Mouse (Mus musculus) kidney, postnatal 0 days (tissue): Measurements from ENCODE around the gene Mbd5. TPM values are rescaled to one million over a fixed set of nuclear protein-coding genes. Genes with fewer than 3 reads are reported as not detected.

ENCODE experiments used
- ATAC-seq: fragments of 200-750 bp; cut with Nextera tagmentation; replicated peaks from 2 replicates; pipeline ENCODE4 v1.8.0; 2017; ENCODE audit warnings: low read depth, moderate number of reproducible peaks, moderate TSS enrichment, moderate library complexity; ENCODE audit not compliant: low FRiP score
- DNase-seq: peaks from one replicate; pipeline ENCODE4 v3.0.0-alpha.2; 2016; ENCODE audit warnings: low spot score
- H3K27ac ChIP-seq: fragments of 300-500 bp; sonication (generic); 2 replicates; pipeline ENCODE4 v1.5.1; 2014; ENCODE audit warnings: mild to moderate bottlenecking
- H3K27me3 ChIP-seq: fragments of 300-500 bp; sonication (generic); 2 replicates; pipeline ENCODE4 v1.6.1; 2014; ENCODE audit warnings: low read length, mixed read lengths; ENCODE audit not compliant: insufficient read depth
- H3K36me3 ChIP-seq: fragments of 300-500 bp; sonication (generic); 2 replicates; pipeline ENCODE4 v1.6.1; 2014; ENCODE audit warnings: low read length, mixed read lengths; ENCODE audit not compliant: insufficient read depth
- H3K4me1 ChIP-seq: fragments of 300-500 bp; sonication (generic); replicated peaks from 2 replicates; pipeline ENCODE4 v1.6.1; 2014; ENCODE audit warnings: antibody characterized with exemption, low read length, mixed read lengths; ENCODE audit not compliant: insufficient read depth
- H3K4me2 ChIP-seq: fragments of 300-500 bp; sonication (generic); 2 replicates; pipeline ENCODE4 v1.6.1; 2014; ENCODE audit warnings: mild to moderate bottlenecking, low read length, moderate library complexity, mixed read lengths
- H3K4me3 ChIP-seq: fragments of 300-500 bp; sonication (generic); replicated peaks from 2 replicates; pipeline ENCODE4 v1.5.1; 2014; ENCODE audit warnings: low read depth, low read length
- H3K9ac ChIP-seq: fragments of 300-500 bp; sonication (generic); 2 replicates; pipeline ENCODE4 v1.6.1; 2014; ENCODE audit warnings: low read depth, low read length
- H3K9me3 ChIP-seq: fragments of 300-500 bp; sonication (generic); replicated peaks from 2 replicates; pipeline ENCODE4 v1.6.1; 2016; ENCODE audit warnings: low read length, inconsistent platforms, mixed read lengths
- CTCF ChIP-seq: IDR thresholded peaks from 2 replicates; pipeline ENCODE4 v1.5.1; 2016; ENCODE audit warnings: antibody characterized with exemption, low read depth, mild to moderate bottlenecking, moderate library complexity
- WGBS: fragments of 180-500 bp; shearing (Covaris S2); extraction: QIAGEN DNeasy Blood & Tissue Kit; methylation state at CpG from one replicate; pipeline ENCODE4 v1.1.7; 2014; 5-methylcytosine and 5-hydroxymethylcytosine counted together
- polyA plus RNA-seq: library from polyadenylated mRNA; unstranded; fragments of >200 nt; fragmentation: Nextera tagmentation; extraction: Ambion mirVana; gene quantifications from 2 replicates; pipeline ENCODE4 v1.2.1, GENCODE M21; 2015

The Mbd5 gene
- polyA plus RNA-seq, 1 experiment from 2014 or later: 16.9 TPM

- 54% methylated on average over 4 of the region's 4 CpGs for WGBS
- H3K4me2 ChIP-seq: no peak overlapping the region
- H3K4me1 ChIP-seq: no peaks in the 10 kb centered on the region
- H3K27me3 ChIP-seq: no peaks in the 10 kb centered on the region
- ATAC-seq (0 out of 2 replicates have a peak, but pooled peaks have one; percentile 10), DNase-seq (peak; percentile 69)
- H3K36me3 ChIP-seq: no peaks in the 10 kb centered on the region
- H3K9me3 ChIP-seq: no peaks in the 10 kb centered on the region
- no peak overlapping the region for H3K4me3 ChIP-seq
- no peak overlapping the region for H3K9ac ChIP-seq
- peak; percentile 73 for TF ChIP-seq CTCF
- no peak overlapping the region for H3K27ac ChIP-seq
These were observed 409.7 kb downstream of the Mbd5 start for GRCm38 (mm10) chr2:49358839-49359520.

- 60% methylated on average over 4 of the region's 4 CpGs for WGBS
These were observed 410.4 kb downstream of the Mbd5 start for GRCm38 (mm10) chr2:49359706-49360105.

GRCm38 (mm10) chr2:49364546-49364945 is 415.2 kb downstream of the Mbd5 start:
- Histone ChIP-seq H3K4me1 (no peaks in the 10 kb centered on the region), H3K9ac (no peak overlapping the region), H3K9me3 (no peaks in the 10 kb centered on the region), H3K27me3 (no peaks in the 10 kb centered on the region), H3K36me3 (no peaks in the 10 kb centered on the region), H3K4me3 (no peak overlapping the region), H3K27ac (no peak overlapping the region), H3K4me2 (no peak overlapping the region)
- DNase-seq: no peak
- 29% methylated on average over 5 of the region's 5 CpGs for WGBS
- ATAC-seq: no peak
- no peak for TF ChIP-seq CTCF

More at GRCm38 (mm10) chr2:49359706-49360105, 410.4 kb downstream of the Mbd5 start:
- Histone ChIP-seq H3K27ac (no peak overlapping the region), H3K36me3 (no peaks in the 10 kb centered on the region), H3K27me3 (no peaks in the 10 kb centered on the region), H3K9ac (no peak overlapping the region), H3K4me1 (no peaks in the 10 kb centered on the region), H3K9me3 (no peaks in the 10 kb centered on the region), H3K4me3 (no peak overlapping the region), H3K4me2 (no peak overlapping the region)
- no peak for TF ChIP-seq CTCF
- ATAC-seq (no peak), DNase-seq (no peak)

GRCm38 (mm10) chr2:49366878-49367545 is 417.7 kb downstream of the Mbd5 start:
- H3K4me2 ChIP-seq: no peak overlapping the region
- H3K9ac ChIP-seq: no peak overlapping the region
- no peaks in the 10 kb centered on the region for H3K36me3 ChIP-seq
- 88% methylated on average over 14 of the region's 14 CpGs for WGBS
- no peak for DNase-seq
- no peak for TF ChIP-seq CTCF
- no peak overlapping the region for H3K27ac ChIP-seq
- no peaks in the 10 kb centered on the region for H3K27me3 ChIP-seq
- no peaks in the 10 kb centered on the region for H3K4me1 ChIP-seq
- no peaks in the 10 kb centered on the region for H3K9me3 ChIP-seq
- no peak for ATAC-seq
- no peak overlapping the region for H3K4me3 ChIP-seq

- no peak overlapping the region for H3K27ac ChIP-seq
- no peak for TF ChIP-seq CTCF
- WGBS: 71% methylated on average over 17 of the region's 17 CpGs
- DNase-seq: no peak
- H3K36me3 ChIP-seq: no peaks in the 10 kb centered on the region
- no peak overlapping the region for H3K4me2 ChIP-seq
- no peak overlapping the region for H3K9ac ChIP-seq
- ATAC-seq: no peak
- no peak overlapping the region for H3K4me3 ChIP-seq
- no peaks in the 10 kb centered on the region for H3K9me3 ChIP-seq
- H3K4me1 ChIP-seq: no peaks in the 10 kb centered on the region
- H3K27me3 ChIP-seq: no peaks in the 10 kb centered on the region
These were observed 418.2 kb downstream of the Mbd5 start for GRCm38 (mm10) chr2:49367546-49367917.

GRCm38 (mm10) chr2:49371632-49372031 is 422.3 kb downstream of the Mbd5 start:
- ATAC-seq (no peak), DNase-seq (no peak)
- Histone ChIP-seq H3K4me3 (no peak overlapping the region), H3K9me3 (no peaks in the 10 kb centered on the region), H3K36me3 (no peaks in the 10 kb centered on the region), H3K9ac (no peak overlapping the region), H3K4me2 (no peak overlapping the region), H3K27me3 (no peaks in the 10 kb centered on the region), H3K27ac (no peak overlapping the region), H3K4me1 (no peaks in the 10 kb centered on the region)
- 81% methylated on average over 5 of the region's 5 CpGs for WGBS
- no peak for TF ChIP-seq CTCF
